Mouse (Mus musculus) R1 (cell line): ENCODE measurements around the gene Msantd3.

Experiments used
- DNase-seq: peaks from one replicate; pipeline ENCODE4 v3.0.0-alpha.2; 2018; ENCODE audit warnings: low read depth, low spot score

Gene Msantd3

GRCm38 (mm10) chr4:48605650-48606049 is 65.9 kb downstream of the Msantd3 start:
- no peak for DNase-seq

- DNase-seq, result no peak
Measured at GRCm38 (mm10) chr4:48609485-48609884, 69.8 kb downstream of the Msantd3 start.

GRCm38 (mm10) chr4:48610251-48610650 is 70.5 kb downstream of the Msantd3 start:
- DNase-seq, result no peak
